Mouse (Mus musculus): Measurements from ENCODE around the gene Syngr4.

DNA sequence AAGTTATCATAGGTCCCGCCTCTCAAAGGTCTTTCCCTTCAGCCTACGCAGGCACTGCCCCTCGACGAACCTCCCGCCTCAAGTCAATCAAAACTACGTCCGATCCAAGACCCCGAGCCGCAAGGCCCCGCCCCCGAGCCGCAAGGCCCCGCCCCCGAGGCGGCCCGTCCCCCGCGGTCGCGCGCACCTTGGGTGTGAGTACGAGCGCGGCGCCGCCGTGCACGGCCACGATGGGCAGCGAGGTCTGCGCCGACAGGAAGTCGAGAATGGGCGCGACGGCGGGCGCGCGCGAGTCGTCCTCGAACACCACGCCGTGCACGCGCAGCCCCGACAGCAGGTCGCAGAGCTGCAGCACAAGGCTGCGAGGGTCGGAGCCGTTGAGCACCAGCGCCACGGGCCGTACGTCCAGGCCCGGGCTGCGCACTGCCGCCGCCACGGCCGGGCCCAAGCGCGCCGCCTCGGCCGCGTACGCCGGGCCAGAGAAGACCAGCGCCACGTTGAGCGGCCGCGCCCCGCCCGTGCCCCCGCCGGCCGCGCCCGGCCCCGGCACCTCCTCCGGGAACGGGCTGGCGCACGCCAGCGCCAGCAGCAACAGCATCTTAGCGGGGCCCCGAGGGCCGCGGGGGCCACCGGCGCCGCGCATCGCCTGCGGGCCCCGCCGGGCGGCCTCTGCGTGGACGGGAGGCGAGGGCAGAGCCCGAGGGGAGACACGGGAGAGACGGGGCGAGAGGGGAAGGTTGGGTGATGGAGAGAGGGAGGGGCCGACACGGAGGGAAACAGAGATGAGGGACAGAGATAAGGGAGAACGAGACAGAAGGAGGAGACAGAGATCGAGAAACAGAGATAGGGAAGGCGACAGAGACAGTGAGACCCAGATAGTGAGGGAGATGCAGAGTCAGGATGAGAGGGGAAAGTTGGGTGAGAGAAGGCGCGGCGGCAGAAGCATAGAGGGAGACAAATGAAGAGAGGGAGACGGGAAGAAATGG lies 30.3 kb downstream of the Syngr4 start:
- TF ChIP-seq CTCF (IDR thresholded peaks at IDR 0.05; ENCODE audit: extremely low read depth, insufficient read length, insufficient replicate concordance, low read depth, low read length) (no peak), POLR2A (IDR thresholded peaks at IDR 0.05; ENCODE audit: low read depth, low read length) (peak; percentile 58)

Measured in small intestine, adult 2 months (tissue).